27 mouse cellular contexts compared by ENCODE assay signal in genomic region chr9:85347823-85348523, GRCm38 (mm10). TPM values are rescaled to one million over a fixed set of nuclear protein-coding genes. Genes with fewer than 3 reads are reported as not detected.
DNase-seq lines count a peak whose midpoint lies in the region; ATAC-seq and TF ChIP-seq lines count a peak whose summit lies in the region.
"Had no signal": no experiment of that assay in that cellular context is flagged by ENCODE, and none has a peak within 500 bp of the region (broad histone marks: within the 10 kb centered on the region; RNA-seq: fewer than 3 reads in every experiment).

No protein-coding gene starts in this region.

- no peak overlapping the region for H3K4me3 ChIP-seq in kidney, postnatal 0 days (replicated peaks; ENCODE audit: low read depth, low read length)
- H3K4me3 ChIP-seq in stomach, embryonic 14.5 days (ENCODE audit: low read depth, low read length): no peak overlapping the region
- H3K4me3 ChIP-seq: embryonic facial prominence, embryonic 13.5 days; gastrocnemius, adult 2 months; heart, embryonic 10.5 days; hindbrain, embryonic 15.5 days; liver, embryonic 13.5 days; megakaryocyte, embryonic 14.5 days; midbrain, embryonic 13.5 days had no signal

- H3K27me3 ChIP-seq in kidney, postnatal 0 days (ENCODE audit: insufficient read depth, low read length): no peaks in the 10 kb centered on the region
- H3K27me3 ChIP-seq in Patski: no peaks in the 10 kb centered on the region
- no peaks in the 10 kb centered on the region for H3K27me3 ChIP-seq in stomach, embryonic 14.5 days (ENCODE audit: control insufficient read depth, insufficient read depth, low read length)
- H3K27me3 ChIP-seq: embryonic facial prominence, embryonic 13.5 days; hindbrain, embryonic 15.5 days; liver, embryonic 13.5 days; megakaryocyte, embryonic 14.5 days; midbrain, embryonic 13.5 days had no signal

- no peaks in the 10 kb centered on the region for H3K9me3 ChIP-seq in kidney, postnatal 0 days (replicated peaks; ENCODE audit: low read length)
- no peaks in the 10 kb centered on the region for H3K9me3 ChIP-seq in stomach, embryonic 14.5 days (ENCODE audit: control insufficient read depth, low read depth, low read length)
- H3K9me3 ChIP-seq: embryonic facial prominence, embryonic 13.5 days; heart, embryonic 10.5 days; hindbrain, embryonic 15.5 days; liver, embryonic 13.5 days; megakaryocyte, embryonic 14.5 days; midbrain, embryonic 13.5 days had no signal

- peak; percentile 47 for DNase-seq in kidney, postnatal 0 days (ENCODE audit: low spot score)
- no peak for DNase-seq in kidney, adult 9 months
- DNase-seq in 416B (ENCODE audit: low read depth) (peak; percentile 66), Patski (ENCODE audit: low read depth, low spot score) (peak; percentile 37)
- DNase-seq in B cell, adult 2 months: no peak
- no peak for DNase-seq in ovary, postnatal 36 days (ENCODE audit: low spot score)
- DNase-seq: adrenal gland, postnatal 10 days; cerebellum, adult 8-10 months; cerebellum, postnatal 36 days; embryo, embryonic 11 days; gastrocnemius, adult 2 months; kidney, postnatal 36 days; liver, embryonic 13.5 days; thymus, adult 18-20 months; thymus, postnatal 36 days had no signal

- POLR2A ChIA-PET in Patski (lab: Charles Lee): no interaction called here

- H3K9ac ChIP-seq in kidney, postnatal 0 days (ENCODE audit: low read depth, low read length): no peak overlapping the region
- H3K9ac ChIP-seq in stomach, embryonic 14.5 days (replicated peaks; ENCODE audit: low read depth, low read length): no peak overlapping the region
- H3K9ac ChIP-seq: embryonic facial prominence, embryonic 13.5 days; hindbrain, embryonic 15.5 days; liver, embryonic 13.5 days; midbrain, embryonic 13.5 days had no signal

- H3K27ac ChIP-seq in kidney, postnatal 0 days: no peak overlapping the region
- H3K27ac ChIP-seq in stomach, embryonic 14.5 days (ENCODE audit: low read length): no peak overlapping the region
- H3K27ac ChIP-seq: embryonic facial prominence, embryonic 13.5 days; gastrocnemius, adult 2 months; heart, embryonic 10.5 days; hindbrain, embryonic 15.5 days; liver, embryonic 13.5 days; midbrain, embryonic 13.5 days had no signal

- in situ Hi-C loops in Patski (cut with MboI; ENCODE audit: low pct_unique_long_range_greater_than_20kb): loop anchor here (25.0 kb wide), 1 partner anchor 986 kb away; no protein-coding TSS in a partner anchor

- CTCF ChIA-PET in Patski (lab: Charles Lee): interaction anchor here (0.7 to 1.2 kb wide), 2 partner anchors 11 to 17 kb away, joined by 3 to 4 read pairs; no protein-coding TSS in a partner anchor

- no peak for ATAC-seq in kidney, postnatal 0 days (replicated peaks; ENCODE audit: low FRiP score, low read depth)
- peak; percentile 49 for ATAC-seq in Patski
- ATAC-seq in stomach, embryonic 14.5 days (ENCODE audit: insufficient number of reproducible peaks, insufficient read depth, low FRiP score, low read depth): peak; percentile 10; the same call in 1 of the 2 replicates
- ATAC-seq: forebrain, embryonic 14.5 days; midbrain, embryonic 13.5 days had no signal

- no peaks in the 10 kb centered on the region for H3K4me1 ChIP-seq in kidney, postnatal 0 days (replicated peaks; ENCODE audit: insufficient read depth, low read length)
- 0 out of 2 replicates have a peak, but pooled peaks cover 5% of the 10 kb centered on the region for H3K4me1 ChIP-seq in stomach, embryonic 14.5 days (ENCODE audit: control insufficient read depth, insufficient read depth, low read length)
- H3K4me1 ChIP-seq: embryonic facial prominence, embryonic 13.5 days; heart, embryonic 10.5 days; hindbrain, embryonic 15.5 days; midbrain, embryonic 13.5 days had no signal

- H3K4me2 ChIP-seq in kidney, postnatal 0 days (ENCODE audit: low read length): peak overlapping the region; percentile 16
- H3K4me2 ChIP-seq in stomach, embryonic 14.5 days (replicated peaks; ENCODE audit: low read depth, low read length): no peak overlapping the region
- H3K4me2 ChIP-seq: embryonic facial prominence, embryonic 13.5 days; hindbrain, embryonic 15.5 days; liver, embryonic 13.5 days; midbrain, embryonic 13.5 days had no signal

- H3K36me3 ChIP-seq in kidney, postnatal 0 days (ENCODE audit: insufficient read depth, low read length): no peaks in the 10 kb centered on the region
- no peaks in the 10 kb centered on the region for H3K36me3 ChIP-seq in stomach, embryonic 14.5 days (ENCODE audit: control insufficient read depth, insufficient read depth, low read length)
- H3K36me3 ChIP-seq: embryonic facial prominence, embryonic 13.5 days; heart, embryonic 10.5 days; hindbrain, embryonic 15.5 days; liver, embryonic 13.5 days; midbrain, embryonic 13.5 days had no signal

- TF ChIP-seq CTCF in kidney, postnatal 0 days (IDR thresholded peaks at IDR 0.05; ENCODE audit: low read depth): no peak
- TF ChIP-seq CTCF in Patski (IDR thresholded peaks at IDR 0.05): no peak

- WGBS in kidney, postnatal 0 days: 24% methylated on average over 10 of the region's 10 CpGs
- WGBS in stomach, embryonic 14.5 days: 30% methylated on average over 10 of the region's 10 CpGs

RNA-seq across cellular contexts. Expression of gene Tent5a, which starts 20.8 kb away (rescaled TPM):
- 3.7 and 3.9 TPM in 2 replicates for polyA plus RNA-seq in kidney, postnatal 0 days (2015; fragmentation: Nextera tagmentation; extraction: Ambion mirVana)
- polyA plus RNA-seq in Patski (2021): 1.5 TPM
- 27.8 and 27.9 TPM in 2 replicates for polyA plus RNA-seq in stomach, embryonic 14.5 days (2014; fragmentation: Nextera tagmentation; extraction: Ambion mirVana)

RNA-seq across cellular contexts. Expression of gene Gm11114, which starts 35.4 kb away (rescaled TPM):
- polyA plus RNA-seq in kidney, postnatal 0 days (2015; fragmentation: Nextera tagmentation; extraction: Ambion mirVana): not detected in 2 replicates
- not detected for polyA plus RNA-seq in Patski (2021)
- not detected in 2 replicates for polyA plus RNA-seq in stomach, embryonic 14.5 days (2014; fragmentation: Nextera tagmentation; extraction: Ambion mirVana)
- polyA plus RNA-seq: embryonic facial prominence, embryonic 13.5 days; forebrain, embryonic 14.5 days; frontal cortex, adult 2 months; gonadal fat pad, adult 2 months; heart, embryonic 10.5 days; heart, embryonic 16.5 days; hindbrain, embryonic 15.5 days; intestine, embryonic 14.5 days; limb, embryonic 14.5 days; liver, embryonic 13.5 days; midbrain, embryonic 13.5 days had no signal

Comparison
In these comparisons a context has a peak if more than half of its experiments do, and no peak if none do; other contexts are left out.
1. DNase-seq: peak in kidney, postnatal 0 days (single experiment), 416B (single experiment) and Patski (single experiment); none in kidney, adult 9 months (single experiment), B cell, adult 2 months (0 of 2) and ovary, postnatal 36 days (single experiment).